23 mouse cellular contexts compared by ENCODE assay signal in genomic region chr1:93724623-93725022, GRCm38 (mm10). TPM values are rescaled to one million over a fixed set of nuclear protein-coding genes. Genes with fewer than 3 reads are reported as not detected.
DNase-seq lines count a peak whose midpoint lies in the region; ATAC-seq and TF ChIP-seq lines count a peak whose summit lies in the region.
"Had no signal": no experiment of that assay in that cellular context is flagged by ENCODE, and none has a peak within 500 bp of the region (broad histone marks: within the 10 kb centered on the region; RNA-seq: fewer than 3 reads in every experiment).

No protein-coding gene starts in this region.

- no peaks in the 10 kb centered on the region for H3K9me3 ChIP-seq in intestine, embryonic 15.5 days
- H3K9me3 ChIP-seq in intestine, postnatal 0 days (ENCODE audit: control insufficient read depth) = no peaks in the 10 kb centered on the region
- no peaks in the 10 kb centered on the region for H3K9me3 ChIP-seq in stomach, postnatal 0 days (ENCODE audit: control insufficient read depth, low read length)
- H3K9me3 ChIP-seq: embryonic facial prominence, embryonic 10.5 days; embryonic facial prominence, embryonic 12.5 days; forebrain, embryonic 13.5 days; forebrain, embryonic 15.5 days had no signal

- TF ChIP-seq POLR2A in heart, adult 2 months (IDR thresholded peaks at IDR 0.05; ENCODE audit: insufficient read depth, low read depth, low read length) = no peak

- intact Hi-C loops in heart, adult 2 months (cut with DNase I) = loop anchor here (5.0 kb wide), 1 partner anchor 212 kb away; the partner anchor contains the start of gene Farp2

- H3K4me3 ChIP-seq in intestine, embryonic 15.5 days (replicated peaks) = no peak overlapping the region
- H3K4me3 ChIP-seq in intestine, postnatal 0 days (ENCODE audit: low read depth, low read length) = no peak overlapping the region
- no peak overlapping the region for H3K4me3 ChIP-seq in stomach, postnatal 0 days (ENCODE audit: low read depth, low read length)
- no peak overlapping the region for H3K4me3 ChIP-seq in heart, adult 2 months
- H3K4me3 ChIP-seq: embryonic facial prominence, embryonic 10.5 days; embryonic facial prominence, embryonic 12.5 days; forebrain, embryonic 13.5 days; forebrain, embryonic 15.5 days had no signal

- no peak for TF ChIP-seq CTCF in intestine, postnatal 0 days (IDR thresholded peaks at IDR 0.05; ENCODE audit: low read depth)
- TF ChIP-seq CTCF in stomach, postnatal 0 days (IDR thresholded peaks at IDR 0.05; ENCODE audit: low read depth) = no peak
- TF ChIP-seq CTCF in heart, adult 2 months (IDR thresholded peaks at IDR 0.05) = no peak

- DNase-seq in kidney, postnatal 36 days = peak; percentile 23 to 26
- DNase-seq in kidney, adult 9 months = no peak
- DNase-seq in stomach, postnatal 0 days (ENCODE audit: low spot score) = no peak
- no peak for DNase-seq in lung, adult 18-20 months
- DNase-seq in heart, adult 2 months = no peak
- DNase-seq in left cerebral cortex, adult 18-20 months (ENCODE audit: low spot score in 2 of 2) = no peak
- DNase-seq: adrenal gland, adult 8-10 months; adrenal gland, postnatal 14 days; adrenal gland, postnatal 36 days; cerebellum, adult 11-12 months; cerebellum, adult 2 months; cerebellum, adult 9-10 months; cerebellum, postnatal 10 days; cerebellum, postnatal 25 days had no signal

- H3K27ac ChIP-seq in intestine, embryonic 15.5 days = no peak overlapping the region
- peak overlapping the region; percentile 58 for H3K27ac ChIP-seq in intestine, postnatal 0 days (ENCODE audit: low read depth, low read length)
- no peak overlapping the region for H3K27ac ChIP-seq in stomach, postnatal 0 days (replicated peaks)
- H3K27ac ChIP-seq in heart, adult 2 months = no peak overlapping the region
- H3K27ac ChIP-seq: embryonic facial prominence, embryonic 10.5 days; embryonic facial prominence, embryonic 12.5 days; forebrain, embryonic 13.5 days; forebrain, embryonic 15.5 days had no signal

- no peaks in the 10 kb centered on the region for H3K36me3 ChIP-seq in intestine, embryonic 15.5 days
- H3K36me3 ChIP-seq in intestine, postnatal 0 days (ENCODE audit: control insufficient read depth, insufficient read depth) = peaks cover 8% of the 10 kb centered on the region; the same call in 1 of the 2 replicates
- H3K36me3 ChIP-seq in stomach, postnatal 0 days (ENCODE audit: control insufficient read depth, insufficient read depth, low read length) = no peaks in the 10 kb centered on the region
- H3K36me3 ChIP-seq in heart, adult 2 months (ENCODE audit: control insufficient read depth, insufficient read depth, low read length) = no peaks in the 10 kb centered on the region
- H3K36me3 ChIP-seq: forebrain, embryonic 15.5 days had no signal

- H3K4me1 ChIP-seq in intestine, embryonic 15.5 days (replicated peaks) = no peaks in the 10 kb centered on the region
- H3K4me1 ChIP-seq in intestine, postnatal 0 days (replicated peaks; ENCODE audit: control insufficient read depth, insufficient read depth, low read length) = no peaks in the 10 kb centered on the region
- H3K4me1 ChIP-seq in stomach, postnatal 0 days (replicated peaks; ENCODE audit: control insufficient read depth, insufficient read depth) = no peaks in the 10 kb centered on the region
- peaks cover 6% of the 10 kb centered on the region for H3K4me1 ChIP-seq in heart, adult 2 months (ENCODE audit: control insufficient read depth, insufficient read depth, low read length)
- H3K4me1 ChIP-seq: embryonic facial prominence, embryonic 10.5 days; embryonic facial prominence, embryonic 12.5 days; forebrain, embryonic 13.5 days; forebrain, embryonic 15.5 days had no signal

- ATAC-seq in intestine, embryonic 15.5 days = peak; percentile 34; the same call in 1 of the 2 replicates
- ATAC-seq in intestine, postnatal 0 days = peak; percentile 39; the same call in 1 of the 2 replicates
- peak; percentile 62 for ATAC-seq in stomach, postnatal 0 days (ENCODE audit: low FRiP score, low TSS enrichment)
- ATAC-seq: activated CD4-positive, CD25-positive, alpha-beta regulatory T cell, adult 4 months; forebrain, embryonic 13.5 days; forebrain, embryonic 15.5 days; Patski had no signal

- H3K27me3 ChIP-seq in intestine, embryonic 15.5 days (replicated peaks) = no peaks in the 10 kb centered on the region
- H3K27me3 ChIP-seq in intestine, postnatal 0 days (replicated peaks; ENCODE audit: control insufficient read depth, insufficient read depth, low read length) = no peaks in the 10 kb centered on the region
- H3K27me3 ChIP-seq in stomach, postnatal 0 days (ENCODE audit: control insufficient read depth, insufficient read depth, low read length) = no peaks in the 10 kb centered on the region
- no peaks in the 10 kb centered on the region for H3K27me3 ChIP-seq in heart, adult 2 months (ENCODE audit: control insufficient read depth, insufficient read depth, low read length)
- H3K27me3 ChIP-seq: embryonic facial prominence, embryonic 12.5 days; forebrain, embryonic 13.5 days; forebrain, embryonic 15.5 days; Patski had no signal

- H3K9ac ChIP-seq in intestine, embryonic 15.5 days = no peak overlapping the region
- H3K9ac ChIP-seq in intestine, postnatal 0 days (ENCODE audit: low read depth, low read length) = no peak overlapping the region
- no peak overlapping the region for H3K9ac ChIP-seq in stomach, postnatal 0 days (ENCODE audit: low read length)
- no peak overlapping the region for H3K9ac ChIP-seq in heart, adult 2 months (ENCODE audit: low read depth, low read length)
- H3K9ac ChIP-seq: embryonic facial prominence, embryonic 12.5 days; forebrain, embryonic 13.5 days; forebrain, embryonic 15.5 days had no signal

- no peak overlapping the region for H3K4me2 ChIP-seq in intestine, embryonic 15.5 days (replicated peaks)
- no peak overlapping the region for H3K4me2 ChIP-seq in intestine, postnatal 0 days (replicated peaks; ENCODE audit: low read depth)
- H3K4me2 ChIP-seq in stomach, postnatal 0 days (replicated peaks; ENCODE audit: low read depth) = no peak overlapping the region
- H3K4me2 ChIP-seq: embryonic facial prominence, embryonic 12.5 days; forebrain, embryonic 13.5 days; forebrain, embryonic 15.5 days had no signal

- TF ChIP-seq EP300 in stomach, postnatal 0 days (optimal IDR thresholded peaks at IDR 0.05) = no peak
- TF ChIP-seq EP300 in heart, adult 2 months (IDR thresholded peaks at IDR 0.05; ENCODE audit: insufficient read depth, low read depth, low read length) = no peak

- 74% methylated on average over 3 of the region's 3 CpGs for WGBS in intestine, embryonic 15.5 days
- 61% methylated on average over 3 of the region's 3 CpGs for WGBS in intestine, postnatal 0 days
- WGBS in stomach, postnatal 0 days = 75% methylated on average over 3 of the region's 3 CpGs
- 94% methylated on average over 3 of the region's 3 CpGs for WGBS in heart, adult 2 months

- no peaks in the 10 kb centered on the region for H3K79me2 ChIP-seq in heart, adult 2 months (replicated peaks; ENCODE audit: control insufficient read depth, insufficient read depth, low read length)

RNA-seq across cellular contexts. Expression of gene Atg4b, which starts 26.7 kb away (rescaled TPM):
- 69.4 and 79.8 TPM in 2 replicates for polyA plus RNA-seq in intestine, embryonic 15.5 days (2015; fragmentation: Nextera tagmentation; extraction: Ambion mirVana)
- 66.7 and 66.9 TPM in 2 replicates for polyA plus RNA-seq in intestine, postnatal 0 days (2015; fragmentation: Nextera tagmentation; extraction: Ambion mirVana)
- 61.7 and 63.0 TPM in 2 replicates for polyA plus RNA-seq in stomach, postnatal 0 days (2015; fragmentation: Nextera tagmentation; extraction: Ambion mirVana)
- total RNA-seq in heart, adult 2 months (2021) = 10 to 100 TPM; 33.6 to 36.4 TPM
- polyA plus RNA-seq in heart, adult 2 months (2012; rRNA removed) = 27.7 and 33.4 TPM in 2 replicates
- total RNA-seq in left cerebral cortex, adult 18-20 months (2021) = 10 to 100 TPM; 79.0 to 85.3 TPM

RNA-seq across cellular contexts. Expression of gene Thap4, which starts 30.0 kb away (rescaled TPM):
- polyA plus RNA-seq in intestine, embryonic 15.5 days (2015; fragmentation: Nextera tagmentation; extraction: Ambion mirVana) = 70.0 and 70.9 TPM in 2 replicates
- 56.6 and 59.0 TPM in 2 replicates for polyA plus RNA-seq in intestine, postnatal 0 days (2015; fragmentation: Nextera tagmentation; extraction: Ambion mirVana)
- 47.8 and 52.3 TPM in 2 replicates for polyA plus RNA-seq in stomach, postnatal 0 days (2015; fragmentation: Nextera tagmentation; extraction: Ambion mirVana)
- total RNA-seq in heart, adult 2 months (2021) = 10 to 100 TPM; 75.0 to 80.4 TPM
- polyA plus RNA-seq in heart, adult 2 months (2012; rRNA removed) = 69.0 and 76.9 TPM in 2 replicates
- total RNA-seq in left cerebral cortex, adult 18-20 months (2021) = 10 to 100 TPM; 43.5 to 44.2 TPM

RNA-seq across cellular contexts. Expression of gene Bok, which starts 39.2 kb away (rescaled TPM):
- polyA plus RNA-seq in intestine, embryonic 15.5 days (2015; fragmentation: Nextera tagmentation; extraction: Ambion mirVana) = 48.3 and 54.9 TPM in 2 replicates
- polyA plus RNA-seq in intestine, postnatal 0 days (2015; fragmentation: Nextera tagmentation; extraction: Ambion mirVana) = 54.4 and 57.2 TPM in 2 replicates
- 66.9 and 69.9 TPM in 2 replicates for polyA plus RNA-seq in stomach, postnatal 0 days (2015; fragmentation: Nextera tagmentation; extraction: Ambion mirVana)
- total RNA-seq in heart, adult 2 months (2021) = 1 to 10 TPM; 3.0 to 3.1 TPM
- 5.9 and 9.0 TPM in 2 replicates for polyA plus RNA-seq in heart, adult 2 months (2012; rRNA removed)
- 10 to 100 TPM; 32.2 to 42.8 TPM for total RNA-seq in left cerebral cortex, adult 18-20 months (2021)
- total RNA-seq: MEL had no signal
- polyA plus RNA-seq: activated CD4-positive, CD25-positive, alpha-beta regulatory T cell, adult 4 months had no signal

Comparison
In these comparisons a context has a peak if more than half of its experiments do, and no peak if none do; other contexts are left out.
1. DNase-seq: peak in kidney, postnatal 36 days (2 of 2); none in kidney, adult 9 months (single experiment), stomach, postnatal 0 days (single experiment), lung, adult 18-20 months (0 of 2), heart, adult 2 months (0 of 2) and left cerebral cortex, adult 18-20 months (0 of 2).
2. Peak in every context shown above with its lines, with median percentiles within 50 percentile points of each other: ATAC-seq.